Mouse (Mus musculus) CH12.LX (cell line): ENCODE measurements around the gene Otud4.

ENCODE experiments used
- CTCF ChIP-seq, 2 experiments: IDR thresholded peaks in 1 of 2; conservative IDR thresholded peaks in 1 of 2; 2 replicates each; pipeline ENCODE4 v1.5.1; 2011 to 2012; ENCODE audit warnings: low read depth in 2 of 2, low read length in 2 of 2, improper control_type of control experiment in 1 of 2, inconsistent platforms in 1 of 2, mild to moderate bottlenecking in 1 of 2, moderate library complexity in 1 of 2
- EP300 ChIP-seq: IDR thresholded peaks from 2 replicates; pipeline ENCODE4 v1.6.1; 2011; ENCODE audit warnings: low read length, improper control_type of control experiment
- IRF4 ChIP-seq: IDR thresholded peaks from 2 replicates; pipeline ENCODE4 v1.6.1; 2014; ENCODE audit warnings: low read depth, mild to moderate bottlenecking, inconsistent platforms, low read length, improper control_type of control experiment
- JUND ChIP-seq: conservative IDR thresholded peaks from 2 replicates; pipeline ENCODE4 v1.6.1; 2011; ENCODE audit warnings: low read depth, low read length, improper control_type of control experiment
- KAT2A ChIP-seq: IDR thresholded peaks from 2 replicates; pipeline ENCODE4 v1.6.1; 2012; ENCODE audit warnings: low read length, improper control_type of control experiment, inconsistent platforms; ENCODE audit not compliant: insufficient replicate concordance
- MAFK ChIP-seq: IDR thresholded peaks from 2 replicates; pipeline ENCODE4 v1.6.1; 2011; ENCODE audit warnings: low read length, improper control_type of control experiment; ENCODE audit not compliant: insufficient replicate concordance
- NELFE ChIP-seq: IDR thresholded peaks from 2 replicates; pipeline ENCODE4 v1.6.1; 2011; ENCODE audit warnings: low read depth, low read length, improper control_type of control experiment
- POLR2A ChIP-seq: IDR thresholded peaks from 2 replicates; pipeline ENCODE4 v1.6.1; 2011; ENCODE audit warnings: low read depth, mild to moderate bottlenecking, improper control_type of control experiment, low read length
- SMC3 ChIP-seq: IDR thresholded peaks from 2 replicates; pipeline ENCODE4 v1.6.1; 2011; ENCODE audit warnings: low read depth, low read length, improper control_type of control experiment
- TBP ChIP-seq: conservative IDR thresholded peaks from 2 replicates; pipeline ENCODE4 v1.6.1; 2011; ENCODE audit warnings: low read depth, low read length, improper control_type of control experiment
- TCF12 ChIP-seq: IDR thresholded peaks from 2 replicates; pipeline ENCODE4 v1.6.1; 2014; ENCODE audit warnings: low read depth, mild to moderate bottlenecking, inconsistent platforms, low read length, improper control_type of control experiment
- USF1 ChIP-seq: IDR thresholded peaks from 2 replicates; pipeline ENCODE4 v1.6.1; 2014; ENCODE audit warnings: low read depth, mild to moderate bottlenecking, inconsistent platforms, low read length, improper control_type of control experiment
- ZNF384 ChIP-seq: IDR thresholded peaks from 2 replicates; pipeline ENCODE4 v1.6.1; 2012; ENCODE audit warnings: low read depth, low read length, improper control_type of control experiment, inconsistent platforms

- TF ChIP-seq TBP (no peak), KAT2A (no peak), EP300 (no peak), ZNF384 (no peak), POLR2A (no peak), TCF12 (no peak), CTCF (conservative IDR thresholded peaks at IDR 0.05 in 1 of 2, IDR thresholded peaks at IDR 0.05 in 1 of 2; ENCODE audit: low read depth in 2 of 2, low read length in 2 of 2) (no peak), NELFE (no peak), USF1 (no peak), JUND (no peak), IRF4 (no peak), MAFK (no peak), SMC3 (no peak)
These were observed 39.6 kb downstream of the Otud4 start for GRCm38 (mm10) chr8:79679005-79679404.
